Mouse (Mus musculus) olfactory bulb, adult 2 months (tissue): ENCODE results near the gene Hic2. TPM values are rescaled to one million over a fixed set of nuclear protein-coding genes. Genes with fewer than 3 reads are reported as not detected.
"Not testable (repeated sequence)": the region's sequence is repeated elsewhere in the genome, so short reads cannot be mapped to it uniquely, and the experiment has no call there.

Experiments used
- H3K27ac ChIP-seq: fragments of 200-500 bp; 2 replicates; pipeline ENCODE4 v1.5.1; 2012; ENCODE audit warnings: low read depth, low read length; ENCODE audit not compliant: insufficient read depth
- H3K4me1 ChIP-seq: fragments of 200-500 bp; 2 replicates; pipeline ENCODE4 v1.6.1; 2012; ENCODE audit warnings: low read length; ENCODE audit not compliant: control insufficient read depth, insufficient read depth
- H3K4me3 ChIP-seq: fragments of 200-500 bp; 2 replicates; pipeline ENCODE4 v1.5.1; 2012; ENCODE audit warnings: mild to moderate bottlenecking, low read depth, low read length, moderate library complexity; ENCODE audit not compliant: insufficient read depth
- CTCF ChIP-seq: fragments of 200-500 bp; IDR thresholded peaks from 2 replicates; pipeline ENCODE4 v1.5.1; 2012; ENCODE audit warnings: low read depth, mild to moderate bottlenecking, low read length, moderate library complexity; ENCODE audit not compliant: insufficient read depth
- POLR2A ChIP-seq: fragments of 200-500 bp; IDR thresholded peaks from 2 replicates; pipeline ENCODE4 v1.6.1; 2012; ENCODE audit warnings: mild to moderate bottlenecking, low read depth, low read length, moderate library complexity; ENCODE audit not compliant: insufficient read depth
- WGBS: fragments of 180-500 bp; shearing (Covaris S2); methylation state at CpG from one replicate; pipeline ENCODE4 v1.1.7; 2018; 5-methylcytosine and 5-hydroxymethylcytosine counted together
- polyA plus RNA-seq: library from polyadenylated mRNA; stranded (reverse); fragments of >200 nt; gene quantifications from 2 replicates; pipeline ENCODE4 v1.2.4, GENCODE M21; 2012; ENCODE audit warnings: low replicate concordance; ENCODE audit not compliant: missing spikeins, insufficient read depth, insufficient read length

Hic2 gene
- polyA plus RNA-seq, 1 experiment: not detected

- 1% methylated on average over 85 of the region's 85 CpGs for WGBS
- Histone ChIP-seq H3K27ac (no peak within 1 kb of the TSS), H3K4me3 (peak within 1 kb of the TSS; percentile 51), H3K4me1 (peaks cover 23% of the 10 kb centered on the region)
- peak; percentile 91 for TF ChIP-seq CTCF
- no peak for TF ChIP-seq POLR2A
Observed at GRCm38 (mm10) chr16:17208389-17209361, 24.7 kb upstream of the Hic2 start, which contains the start of gene Rimbp3. Rimbp3 (plus strand) TSS chr16:17208603.

GRCm38 (mm10) chr16:17209404-17209960, 23.9 kb upstream of the Hic2 start:
- Histone ChIP-seq H3K4me3 (peak overlapping the region; percentile 51), H3K4me1 (peaks cover 23% of the 10 kb centered on the region), H3K27ac (no peak overlapping the region)
- 2% methylated on average over 37 of the region's 37 CpGs for WGBS
- TF ChIP-seq POLR2A: no peak
- no peak; the same call in 1 of the 2 replicates for TF ChIP-seq CTCF

GRCm38 (mm10) chr16:17209981-17210838, 23.2 kb upstream of the Hic2 start:
- WGBS: 10% methylated on average over 48 of the region's 48 CpGs
- H3K27ac ChIP-seq: no peak overlapping the region
- H3K4me1 ChIP-seq: peaks cover 23% of the 10 kb centered on the region
- TF ChIP-seq CTCF (peak; percentile 75), POLR2A (no peak)
- peak overlapping the region; percentile 51 for H3K4me3 ChIP-seq

GRCm38 (mm10) chr16:17216934-17217633, 16.3 kb upstream of the Hic2 start:
- WGBS: 68% methylated on average over 8 of the region's 8 CpGs
- H3K4me3 ChIP-seq: no peak overlapping the region
- no peaks in the 10 kb centered on the region for H3K4me1 ChIP-seq

GRCm38 (mm10) chr16:17220127-17220733, 13.1 kb upstream of the Hic2 start:
- Histone ChIP-seq H3K27ac (no peak overlapping the region), H3K4me3 (no peak overlapping the region), H3K4me1 (no peaks in the 10 kb centered on the region)
- TF ChIP-seq POLR2A: no peak
- TF ChIP-seq CTCF: no peak
- 48% methylated on average over 7 of the region's 7 CpGs for WGBS

More at GRCm38 (mm10) chr16:17216934-17217633, 16.3 kb upstream of the Hic2 start:
- TF ChIP-seq POLR2A (no peak), CTCF (no peak)
- no peak overlapping the region for H3K27ac ChIP-seq

- no peak overlapping the region for H3K27ac ChIP-seq
- H3K4me3 ChIP-seq: no peak overlapping the region
- 34% methylated on average over 25 of the region's 25 CpGs for WGBS
- no peaks in the 10 kb centered on the region for H3K4me1 ChIP-seq
- TF ChIP-seq POLR2A (no peak), CTCF (no peak)
Observed at GRCm38 (mm10) chr16:17222197-17222596, 11.2 kb upstream of the Hic2 start.

GRCm38 (mm10) chr16:17225584-17225983, 7.8 kb upstream of the Hic2 start:
- no peak for TF ChIP-seq POLR2A
- TF ChIP-seq CTCF: no peak
- Histone ChIP-seq H3K4me3 (no peak overlapping the region), H3K27ac (no peak overlapping the region), H3K4me1 (no peaks in the 10 kb centered on the region)
- 90% methylated on average over 5 of the region's 5 CpGs for WGBS

GRCm38 (mm10) chr16:17226496-17226895, 6.9 kb upstream of the Hic2 start:
- TF ChIP-seq CTCF: no peak
- TF ChIP-seq POLR2A: no peak

GRCm38 (mm10) chr16:17231523-17231922, 1.8 kb upstream of the Hic2 start:
- 93% methylated on average over 2 of the region's 2 CpGs for WGBS
- H3K4me1 ChIP-seq: peaks cover 14% of the 10 kb centered on the region; the same call in 1 of the 2 replicates
- not testable (repeated sequence) for H3K27ac ChIP-seq, H3K4me3 ChIP-seq

More at GRCm38 (mm10) chr16:17226496-17226895, 6.9 kb upstream of the Hic2 start:
- no peak overlapping the region for H3K4me3 ChIP-seq
- H3K27ac ChIP-seq: no peak overlapping the region
- no peaks in the 10 kb centered on the region for H3K4me1 ChIP-seq
